Mouse (Mus musculus) testis, adult 2 months (tissue): Measurements from ENCODE around the gene Pnma5.

Source experiments
- CTCF ChIP-seq: fragments of 200-500 bp; IDR thresholded peaks from 2 replicates; pipeline ENCODE4 v1.5.1; 2012; ENCODE audit warnings: low read depth, mild to moderate bottlenecking, inconsistent platforms, low read length, moderate library complexity; ENCODE audit not compliant: control insufficient read depth, insufficient read depth, insufficient replicate concordance
- POLR2A ChIP-seq: fragments of 200-500 bp; IDR thresholded peaks from 2 replicates; pipeline ENCODE4 v1.6.1; 2012; ENCODE audit warnings: low read depth, mild to moderate bottlenecking, inconsistent platforms, low read length, moderate library complexity; ENCODE audit not compliant: control insufficient read depth

DNA sequence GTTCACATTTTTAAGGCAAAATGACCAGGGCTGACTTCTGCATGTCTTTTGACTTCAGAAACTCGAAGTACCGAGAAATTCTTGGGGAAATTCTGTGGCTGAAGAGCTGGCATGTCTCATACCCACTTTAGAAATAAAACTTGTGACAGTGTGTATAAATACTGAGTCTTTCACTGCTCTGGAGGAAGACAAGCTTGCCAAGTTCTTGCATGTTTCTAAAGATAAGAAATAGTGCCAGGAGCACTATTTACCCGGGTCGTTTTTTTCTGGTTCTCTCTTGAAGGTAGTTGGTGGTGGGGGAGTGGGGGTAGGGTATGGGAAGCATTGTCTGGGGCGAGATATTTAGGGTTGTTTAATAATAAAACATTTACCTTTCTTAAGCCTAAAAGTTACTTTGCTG is 25.4 kb upstream of the Pnma5 start:
- no peak for TF ChIP-seq CTCF
- TF ChIP-seq POLR2A: no peak
